Mouse (Mus musculus) neutrophil, adult 5-6 weeks (primary cell): ENCODE results near the gene Rhbdd1. TPM values are rescaled to one million over a fixed set of nuclear protein-coding genes. Genes with fewer than 3 reads are reported as not detected.

Experiments
- ATAC-seq: fragments of 151-379, 151-347 bp; 2 replicates; pipeline ENCODE4 v1.8.0; 2017; ENCODE audit warnings: mild to moderate bottlenecking, moderate TSS enrichment; ENCODE audit not compliant: insufficient number of reproducible peaks, poor library complexity, low FRiP score, severe bottlenecking; ENCODE audit errors: extremely low read depth
- total RNA-seq: library from RNA; stranded (forward); fragments of 200-1000 nt; gene quantifications from 2 replicates; pipeline ENCODE4 v1.2.3, GENCODE M21; 2017

Rhbdd1 gene
- total RNA-seq, 1 experiment from 2014 or later, result 20.6 TPM

DNA sequence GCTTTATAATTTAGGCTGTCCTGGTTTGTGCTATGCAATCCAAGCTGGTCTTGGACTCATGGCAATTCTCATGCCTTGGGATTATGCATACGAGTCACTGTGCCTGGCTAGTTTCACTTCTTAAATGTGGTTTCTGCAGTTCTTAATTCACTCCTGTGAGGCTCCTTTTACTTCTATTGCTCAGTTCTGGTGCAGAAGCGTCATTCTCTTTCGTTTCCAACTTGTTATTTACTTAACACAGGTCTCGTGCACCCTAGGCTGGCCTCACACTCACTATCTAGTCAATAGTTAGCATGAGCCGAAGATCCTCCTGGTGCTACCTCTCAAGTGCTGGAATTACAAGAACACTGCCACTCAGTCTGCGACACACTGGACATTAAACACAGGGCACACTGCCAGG lies 152.6 kb downstream of the Rhbdd1 start:
- ATAC-seq, result no peak

DNA sequence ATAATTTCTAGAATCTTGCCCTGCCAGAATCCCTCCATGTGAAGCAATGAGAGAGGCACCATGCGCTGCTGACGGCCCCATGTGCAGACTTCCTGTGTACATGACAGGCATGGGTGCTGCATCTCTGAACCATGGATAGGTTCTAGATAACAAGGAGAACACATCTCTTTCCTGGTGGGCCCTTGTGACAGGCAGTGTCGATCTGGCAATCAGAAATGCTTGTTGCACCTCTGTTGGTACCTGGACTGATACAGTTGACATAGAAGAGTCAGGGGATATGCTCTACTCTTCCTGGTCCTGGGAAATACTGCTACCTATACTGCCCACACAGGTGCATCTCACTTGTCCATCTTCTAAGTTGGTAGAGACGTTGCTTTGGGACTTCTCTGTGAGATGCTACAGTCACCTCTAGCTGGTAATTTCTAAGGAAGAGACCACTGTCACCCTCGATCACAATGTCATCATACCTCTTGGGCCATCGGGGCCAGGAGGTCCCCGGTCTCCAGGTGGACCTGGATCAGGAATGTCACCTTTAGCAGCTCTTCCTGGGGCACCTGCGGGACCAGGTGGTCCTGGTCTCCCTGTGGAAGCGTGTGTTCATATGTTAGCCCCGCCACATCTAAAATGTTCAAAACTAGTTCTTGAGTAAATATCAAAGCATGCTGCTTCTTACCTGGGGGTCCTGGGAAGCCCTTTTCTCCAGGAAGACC lies 154.4 kb downstream of the Rhbdd1 start:
- ATAC-seq, result no peak

DNA sequence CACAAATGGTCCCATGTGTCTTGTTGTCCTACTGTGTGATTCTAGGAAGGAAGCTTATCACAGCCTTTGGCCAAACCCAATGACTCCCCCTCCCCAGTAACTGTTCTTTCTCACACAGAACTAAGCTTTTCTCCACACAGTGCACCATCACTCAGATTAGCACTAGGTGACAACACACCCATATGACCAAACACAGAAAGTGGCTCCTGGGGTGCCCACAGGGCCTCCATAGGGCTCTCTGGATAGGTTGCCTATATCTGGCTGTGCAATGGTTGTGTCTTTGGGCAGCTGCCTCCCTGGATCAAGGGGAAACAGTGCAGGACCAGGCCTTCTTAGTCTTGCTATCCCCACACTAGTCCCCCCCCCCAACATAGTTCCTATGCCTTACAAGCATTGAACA lies 157.2 kb downstream of the Rhbdd1 start:
- no peak for ATAC-seq

DNA sequence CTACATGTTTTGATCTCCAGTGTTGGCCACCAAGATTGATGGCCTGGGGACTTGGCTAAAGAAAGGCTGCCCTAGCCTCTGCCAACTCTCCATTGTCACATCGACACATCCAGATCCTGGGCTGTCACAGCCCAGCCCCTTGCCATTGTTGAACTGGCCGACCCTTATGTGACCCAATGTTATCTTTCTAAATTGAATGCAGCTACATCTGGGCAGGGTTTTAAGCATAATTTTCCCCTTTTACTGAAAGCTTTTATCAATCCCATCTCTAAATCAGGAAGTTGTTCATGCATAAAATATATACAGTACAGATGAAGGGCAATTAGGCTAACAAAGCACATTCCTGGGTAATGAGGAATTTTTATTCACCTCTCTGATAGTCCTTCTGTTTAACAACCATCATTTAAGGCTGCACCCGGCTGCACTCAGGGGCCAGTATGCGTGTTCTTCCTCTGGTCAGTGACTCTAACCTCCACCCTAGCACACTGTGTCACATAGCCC lies 158.3 kb downstream of the Rhbdd1 start:
- ATAC-seq, result no peak

DNA sequence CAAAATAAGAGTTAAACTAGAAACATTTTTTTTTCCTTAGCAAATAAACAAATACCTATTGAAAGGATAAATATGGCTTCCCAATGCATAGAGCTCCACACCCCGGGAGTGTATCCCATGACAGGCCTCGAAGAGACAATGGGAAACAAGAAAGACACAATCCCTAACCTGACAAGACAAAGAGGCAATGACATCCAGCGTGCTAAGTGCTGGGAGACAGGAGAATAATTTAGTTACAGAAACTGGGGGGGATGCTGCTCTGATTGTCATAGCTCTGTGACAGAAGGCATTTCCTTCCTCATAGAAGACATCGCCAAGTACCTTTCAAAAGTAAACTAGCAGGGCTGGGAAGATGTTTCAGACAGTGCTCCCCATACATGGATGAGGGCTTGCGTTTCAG lies 159.0 kb downstream of the Rhbdd1 start:
- no peak for ATAC-seq

DNA sequence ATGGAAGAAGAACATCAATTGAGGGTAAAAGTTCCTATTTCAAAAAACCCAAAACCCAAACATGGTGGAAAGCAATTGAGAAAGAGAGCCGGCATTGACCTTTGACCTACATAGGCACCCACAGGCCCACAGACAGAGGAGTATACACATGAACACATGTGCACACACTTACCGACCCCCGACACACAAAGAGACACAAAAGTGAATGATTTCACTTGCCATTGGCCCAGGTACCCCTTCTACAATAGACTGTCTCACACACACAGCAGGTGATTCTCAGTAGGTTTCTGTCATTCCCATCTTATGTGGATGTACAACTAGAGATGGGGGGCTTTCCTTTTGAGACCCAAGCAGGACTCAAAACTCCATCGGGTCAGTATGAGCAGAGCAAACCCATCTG lies 159.6 kb downstream of the Rhbdd1 start:
- ATAC-seq, result no peak

DNA sequence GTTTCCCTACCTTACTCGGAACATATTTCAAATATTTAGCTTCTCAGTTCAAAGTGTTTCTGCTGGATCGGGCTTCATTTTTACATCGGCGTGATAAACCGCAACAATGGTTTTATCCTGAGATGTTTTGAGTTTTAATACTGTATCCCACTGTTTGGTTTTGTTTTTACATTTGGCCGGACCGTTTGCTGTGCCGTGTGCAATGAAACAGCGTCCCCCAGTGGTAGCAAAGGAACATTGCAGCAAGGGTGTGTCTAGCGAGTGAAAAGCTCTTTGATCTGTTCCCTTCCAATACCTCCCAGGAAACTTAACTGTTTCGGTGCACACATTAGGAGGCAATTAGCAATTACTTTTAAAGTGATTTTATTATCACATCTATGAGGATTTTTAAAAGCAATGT lies 160.0 kb downstream of the Rhbdd1 start:
- no peak for ATAC-seq

DNA sequence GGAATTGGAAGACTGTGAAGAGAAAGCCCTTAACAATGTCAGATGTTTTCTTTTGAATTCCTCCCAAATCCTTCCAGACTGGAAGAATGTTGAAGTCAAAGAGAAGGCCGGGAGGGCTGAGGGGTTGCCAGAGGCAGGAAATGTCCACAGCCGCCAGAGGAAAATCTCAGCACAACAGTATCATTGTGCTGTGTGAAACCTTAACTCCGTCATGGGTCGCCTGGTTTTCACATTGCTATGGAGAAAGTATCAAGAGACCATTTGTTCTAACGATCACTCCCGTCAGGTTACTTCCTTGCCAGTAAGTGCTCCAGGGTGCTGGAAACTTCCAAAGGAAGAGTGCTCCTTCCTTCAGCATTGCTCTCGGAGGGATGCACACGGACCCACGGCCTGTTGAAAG lies 160.5 kb downstream of the Rhbdd1 start:
- ATAC-seq, result no peak

DNA sequence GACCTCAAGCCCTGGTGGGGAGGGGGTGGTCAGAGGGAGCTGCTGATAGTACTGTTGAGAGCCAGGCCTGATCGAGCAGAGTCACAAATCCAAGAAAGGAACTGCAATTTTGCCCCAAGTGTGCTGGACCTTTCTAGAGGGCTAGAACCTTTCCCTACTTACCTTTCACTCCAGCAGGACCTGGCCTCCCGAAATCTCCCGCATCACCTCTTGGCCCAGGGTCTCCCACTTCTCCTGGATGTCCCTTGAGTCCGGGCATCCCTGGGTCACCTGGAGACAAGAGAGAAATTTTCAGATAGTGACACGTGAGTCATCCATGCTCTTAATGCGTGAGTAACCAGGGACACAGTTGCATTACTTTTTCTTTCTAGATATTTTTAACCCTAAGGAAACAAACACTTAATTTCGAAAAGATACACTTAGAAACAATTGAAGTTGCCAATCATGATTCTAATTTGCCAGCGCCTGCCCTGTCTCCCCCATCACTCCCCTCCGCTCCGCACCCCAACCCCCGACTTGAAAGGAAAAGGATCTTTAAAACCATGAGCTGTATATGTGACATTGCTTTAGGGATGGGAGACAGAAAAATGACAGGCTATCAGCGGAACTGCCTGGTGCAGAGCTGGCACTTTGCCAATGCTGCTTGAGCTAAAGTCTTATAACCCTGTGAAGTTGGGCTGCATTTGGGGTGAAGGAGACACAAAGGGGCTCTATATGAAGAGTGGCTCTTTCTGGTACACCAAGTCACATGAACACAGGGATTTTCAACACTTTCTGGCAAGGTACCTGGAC lies 163.6 kb downstream of the Rhbdd1 start:
- ATAC-seq, result no peak

DNA sequence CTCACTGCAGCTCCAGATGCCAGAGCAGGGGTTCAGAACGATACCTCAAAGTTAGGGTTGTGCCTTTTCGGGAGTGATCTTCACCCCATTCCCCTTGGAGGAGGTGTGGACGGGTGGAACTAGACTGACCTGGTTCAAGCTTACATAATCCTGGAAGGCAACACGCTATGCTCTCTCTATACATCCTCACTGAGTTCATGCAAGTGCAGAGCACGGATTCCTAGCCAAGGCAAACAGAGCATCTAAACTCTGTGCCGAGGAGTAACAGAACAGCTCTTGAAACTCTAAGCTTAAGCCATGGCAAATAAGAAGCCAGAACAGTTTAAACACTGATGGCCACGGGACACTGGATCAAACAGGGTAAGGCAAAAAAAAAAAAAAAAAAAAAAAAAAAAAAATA lies 166.1 kb downstream of the Rhbdd1 start:
- no peak for ATAC-seq

DNA sequence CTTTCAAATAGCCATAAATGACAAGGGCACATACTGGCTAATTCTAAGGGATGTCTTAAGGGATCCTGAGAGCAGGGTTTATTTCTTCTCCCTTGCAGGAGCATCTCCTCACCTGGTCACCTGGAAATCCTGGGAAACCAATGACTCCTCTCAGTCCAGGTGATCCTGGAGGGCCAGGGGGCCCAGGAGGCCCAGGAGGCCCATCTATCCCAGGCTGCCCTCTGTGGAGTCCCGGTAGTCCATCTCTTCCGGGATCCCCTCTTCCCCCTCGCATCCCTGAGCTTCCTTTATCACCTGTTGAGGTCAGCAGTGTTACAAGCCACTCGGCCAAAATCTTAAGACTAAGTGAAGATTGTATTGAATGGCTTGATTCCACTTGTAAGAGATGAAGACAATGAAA lies 170.1 kb downstream of the Rhbdd1 start:
- no peak for ATAC-seq

DNA sequence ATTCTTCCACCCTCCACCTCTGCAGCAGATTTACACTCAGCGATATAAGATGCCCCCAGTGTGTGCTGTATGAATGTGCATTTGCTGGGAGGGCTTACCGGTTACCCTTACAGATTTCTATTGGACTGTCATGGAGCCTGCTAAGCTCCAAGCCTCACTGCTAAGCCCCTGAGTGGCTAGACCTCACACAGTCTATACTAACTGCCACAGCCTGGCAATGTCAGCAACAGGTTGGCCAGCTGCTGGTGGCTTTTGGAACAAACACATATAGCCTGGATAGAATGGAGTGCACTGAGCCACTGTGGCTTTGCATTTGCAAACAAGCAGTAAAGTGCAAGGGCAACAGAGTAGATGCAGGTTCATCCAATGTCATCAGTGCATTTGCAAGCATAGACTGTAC lies 175.7 kb downstream of the Rhbdd1 start:
- no peak for ATAC-seq

Other genes starting within 250 kb of the Rhbdd1 start
- gene Gm9747, start 83.3 kb upstream of the Rhbdd1 start, total RNA-seq, result not detected in 2 replicates
- gene Irs1, start 25.0 kb upstream of the Rhbdd1 start, total RNA-seq, result 0.23 and 0.25 TPM in 2 replicates